ENCODE assay signal across 7 mouse cellular contexts in genomic region chr4:95053791-95054117, GRCm38 (mm10). TPM values are rescaled to one million over a fixed set of nuclear protein-coding genes. Genes with fewer than 3 reads are reported as not detected.
DNase-seq lines count a peak whose midpoint lies in the region; ATAC-seq and TF ChIP-seq lines count a peak whose summit lies in the region.

No protein-coding gene starts in this region.

- H3K36me3 ChIP-seq in midbrain, embryonic 12.5 days = no peaks in the 10 kb centered on the region
- H3K36me3 ChIP-seq in splenic B cell, adult 2 months (ENCODE audit: control insufficient read depth, insufficient read depth, low read length, poor library complexity, severe bottlenecking) = no peaks in the 10 kb centered on the region

- intact Hi-C loops in gastrocnemius, postnatal 36 days (cut with DNase I) = loop anchor here (2.0 to 5.0 kb wide), 5 partner anchors 107 to 807 kb away; no protein-coding TSS in a partner anchor
- intact Hi-C loops in left cerebral cortex, postnatal 4 days (cut with DNase I) = loop anchor here (5.0 kb wide), 1 partner anchor 819 kb away; no protein-coding TSS in a partner anchor

- H3K4me1 ChIP-seq in cortical plate, adult 2 months (ENCODE audit: control insufficient read depth, insufficient read depth, low read length) = no peaks in the 10 kb centered on the region; the same call in 1 of the 2 replicates
- H3K4me1 ChIP-seq in midbrain, embryonic 12.5 days = peaks cover 30% of the 10 kb centered on the region; the same call in 1 of the 2 replicates

- no peak for TF ChIP-seq CTCF in cortical plate, adult 2 months (IDR thresholded peaks at IDR 0.05; ENCODE audit: extremely low read depth, insufficient read depth, low read length)

- H3K4me3 ChIP-seq in cortical plate, adult 2 months (ENCODE audit: insufficient read depth, low read length) = peak overlapping the region; percentile 92
- H3K4me3 ChIP-seq in midbrain, embryonic 12.5 days = peak overlapping the region; percentile 67

- H3K27me3 ChIP-seq in midbrain, embryonic 12.5 days = no peaks in the 10 kb centered on the region; the same call in 1 of the 2 replicates
- H3K27me3 ChIP-seq in splenic B cell, adult 2 months (ENCODE audit: control insufficient read depth, insufficient read depth, low read length, poor library complexity, severe bottlenecking) = no peaks in the 10 kb centered on the region

- no peaks in the 10 kb centered on the region for H3K9me3 ChIP-seq in midbrain, embryonic 12.5 days

- H3K4me2 ChIP-seq in midbrain, embryonic 12.5 days (replicated peaks) = peak overlapping the region; percentile 76

- 0% methylated on average over 6 of the region's 6 CpGs for WGBS in midbrain, embryonic 12.5 days

- H3K27ac ChIP-seq in cortical plate, adult 2 months (ENCODE audit: insufficient read depth, low read length) = peak overlapping the region; percentile 20
- H3K27ac ChIP-seq in midbrain, embryonic 12.5 days (replicated peaks) = peak overlapping the region; percentile 94

- DNase-seq in adrenal gland, adult 2 months = peak; percentile 91
- peak; percentile 58 to 65 for DNase-seq in gastrocnemius, postnatal 36 days
- DNase-seq in kidney, adult 11 months = peak; percentile 92
- DNase-seq in left cerebral cortex, postnatal 4 days = peak; percentile 88
- peak; percentile 63 for DNase-seq in splenic B cell, adult 2 months (ENCODE audit: low read depth, low spot score)

- peak overlapping the region; percentile 63 for H3K9ac ChIP-seq in midbrain, embryonic 12.5 days (replicated peaks)

- TF ChIP-seq POLR2A in cortical plate, adult 2 months (IDR thresholded peaks at IDR 0.05; ENCODE audit: extremely low read depth, insufficient read depth, low read length) = no peak

- ATAC-seq in midbrain, embryonic 12.5 days (ENCODE audit: low FRiP score, low read depth) = no peak

RNA-seq across cellular contexts. Expression of gene Jun, which starts 1.7 kb away (rescaled TPM):
- total RNA-seq in adrenal gland, adult 2 months (2021) = 100 to 1,000 TPM; 137 to 233 TPM
- polyA plus RNA-seq in adrenal gland, adult 2 months (2012; rRNA removed) = 187 and 234 TPM in 2 replicates
- polyA plus RNA-seq in cortical plate, adult 2 months (2012; rRNA removed) = 32.5 and 41.5 TPM in 2 replicates
- 10 to 100 TPM; 66.8 to 95.2 TPM for total RNA-seq in gastrocnemius, postnatal 36 days (2021)
- 10 to 100 TPM; 35.5 to 37.4 TPM for total RNA-seq in left cerebral cortex, postnatal 4 days (2021)
- 70.8 and 80.6 TPM in 2 replicates for polyA plus RNA-seq in midbrain, embryonic 12.5 days (2016; fragmentation: Nextera tagmentation; extraction: Ambion mirVana)
